Mouse (Mus musculus): ENCODE measurements around the gene Dnajb11.

- TF ChIP-seq TAL1 (IDR thresholded peaks at IDR 0.05; ENCODE audit: low read length) = no peak
- TF ChIP-seq GATA1 (IDR thresholded peaks at IDR 0.05; ENCODE audit: low read length) = no peak
Observed at GRCm38 (mm10) chr16:22845481-22845880, 12.2 kb upstream of the Dnajb11 start.
